Mouse (Mus musculus) cortical plate, adult 2 months (tissue): ENCODE data around the gene Snx29.

ENCODE experiments used
- CTCF ChIP-seq: fragments of 200-500 bp; IDR thresholded peaks from 2 replicates; pipeline ENCODE4 v1.5.1; 2011; ENCODE audit warnings: mild to moderate bottlenecking, control low read depth, low read length; ENCODE audit not compliant: insufficient read depth; ENCODE audit errors: extremely low read depth
- POLR2A ChIP-seq: fragments of 200-500 bp; IDR thresholded peaks from 2 replicates; pipeline ENCODE4 v1.6.1; 2011; ENCODE audit warnings: mild to moderate bottlenecking, low read length, control low read depth; ENCODE audit not compliant: insufficient read depth; ENCODE audit errors: extremely low read depth

DNA sequence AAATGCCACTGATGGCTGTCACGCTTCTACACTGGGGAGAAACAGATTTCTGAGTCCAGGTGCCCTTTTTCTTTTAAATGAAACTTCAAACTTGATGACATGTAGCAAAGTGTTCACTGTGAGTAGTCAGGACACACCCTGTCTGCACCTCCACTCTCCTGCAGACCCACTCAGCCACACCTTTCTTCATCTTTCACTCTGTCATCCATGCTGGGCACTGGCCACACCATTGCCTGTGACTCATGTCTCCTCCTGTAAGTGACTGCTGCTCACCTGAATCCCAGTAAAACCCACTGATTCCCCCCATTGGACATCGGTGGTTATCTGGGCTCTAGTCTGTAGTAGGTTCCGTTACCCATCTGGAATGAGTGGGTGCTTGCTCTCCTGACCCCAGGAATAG is 467.8 kb downstream of the Snx29 start:
- no peak for TF ChIP-seq CTCF
- TF ChIP-seq POLR2A: no peak
